Mouse (Mus musculus): Measurements from ENCODE around the gene Wnt7a. TPM values are rescaled to one million over a fixed set of nuclear protein-coding genes. Genes with fewer than 3 reads are reported as not detected.

Gene Wnt7a
- polyA plus RNA-seq, 1 experiment from 2014 or later: not detected

GRCm38 (mm10) chr6:91345091-91345490 is 66.1 kb downstream of the Wnt7a start:
- Histone ChIP-seq H3K4me2 (ENCODE audit: low read length) (no peak overlapping the region), H3K9ac (ENCODE audit: low read length) (no peak overlapping the region), H3K4me3 (ENCODE audit: low read depth, low read length) (no peak overlapping the region), H3K36me3 (ENCODE audit: control insufficient read depth, insufficient read depth, low read length) (no peaks in the 10 kb centered on the region), H3K4me1 (replicated peaks; ENCODE audit: control insufficient read depth, insufficient read depth, low read length) (no peaks in the 10 kb centered on the region), H3K9me3 (ENCODE audit: control insufficient read depth, low read length) (no peaks in the 10 kb centered on the region), H3K27me3 (replicated peaks; ENCODE audit: control insufficient read depth, insufficient read depth, low read length) (no peaks in the 10 kb centered on the region), H3K27ac (ENCODE audit: low read depth) (no peak overlapping the region)
- DNase-seq (ENCODE audit: low spot score) (no peak), ATAC-seq (replicated peaks; ENCODE audit: low FRiP score, low TSS enrichment, low read depth) (no peak)
- WGBS: 78% methylated on average over 5 of the region's 5 CpGs

DNA sequence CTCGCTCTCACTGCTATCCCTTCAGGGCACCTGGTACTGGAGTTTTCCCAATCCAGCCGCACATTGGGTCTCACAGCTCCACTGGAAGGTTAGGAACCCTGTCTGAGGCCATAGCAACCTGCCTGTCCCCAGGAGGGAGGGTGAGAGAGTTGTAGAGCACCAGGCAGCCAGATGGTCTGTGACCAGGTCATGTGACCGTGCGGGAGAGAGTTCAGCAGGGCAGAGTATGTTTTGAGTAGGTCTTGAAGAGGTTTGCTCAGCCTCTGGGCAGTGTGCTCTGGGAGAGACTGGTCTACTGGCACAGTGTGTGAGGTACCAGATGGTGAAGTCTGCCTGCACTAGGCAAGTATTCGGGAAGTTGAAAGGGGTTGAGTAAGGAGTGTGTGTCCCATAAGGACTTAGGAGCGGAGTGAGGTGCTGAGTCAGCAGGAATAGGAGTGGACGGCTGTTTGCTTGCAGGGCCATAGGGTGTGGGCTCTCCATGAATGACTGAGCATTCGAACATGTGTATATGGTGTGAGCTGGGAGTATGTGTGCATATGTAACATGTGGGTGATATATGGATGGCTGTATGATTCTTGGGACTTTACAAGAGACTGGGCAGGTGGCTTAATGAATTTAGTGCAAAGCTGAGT is 71.4 kb downstream of the Wnt7a start:
- DNase-seq (ENCODE audit: low spot score): no peak
- 66% methylated on average over 8 of the region's 8 CpGs for WGBS
- no peaks in the 10 kb centered on the region for H3K4me1 ChIP-seq (replicated peaks; ENCODE audit: control insufficient read depth, insufficient read depth, low read length)
- no peak for ATAC-seq (replicated peaks; ENCODE audit: low FRiP score, low TSS enrichment, low read depth)
- H3K4me3 ChIP-seq (ENCODE audit: low read depth, low read length): no peak overlapping the region
- H3K9me3 ChIP-seq (ENCODE audit: control insufficient read depth, low read length): no peaks in the 10 kb centered on the region
- H3K9ac ChIP-seq (ENCODE audit: low read length): no peak overlapping the region
- H3K4me2 ChIP-seq (ENCODE audit: low read length): no peak overlapping the region
- H3K27ac ChIP-seq (ENCODE audit: low read depth): no peak overlapping the region
- H3K36me3 ChIP-seq (ENCODE audit: control insufficient read depth, insufficient read depth, low read length): no peaks in the 10 kb centered on the region
- H3K27me3 ChIP-seq (replicated peaks; ENCODE audit: control insufficient read depth, insufficient read depth, low read length): no peaks in the 10 kb centered on the region

GRCm38 (mm10) chr6:91335470-91335869 is 75.7 kb downstream of the Wnt7a start:
- 67% methylated on average over 1 of the region's 1 CpGs for WGBS
- no peaks in the 10 kb centered on the region for H3K36me3 ChIP-seq (ENCODE audit: control insufficient read depth, insufficient read depth, low read length)
- no peaks in the 10 kb centered on the region for H3K27me3 ChIP-seq (replicated peaks; ENCODE audit: control insufficient read depth, insufficient read depth, low read length)
- H3K27ac ChIP-seq (ENCODE audit: low read depth): no peak overlapping the region
- no peaks in the 10 kb centered on the region for H3K9me3 ChIP-seq (ENCODE audit: control insufficient read depth, low read length)
- no peak overlapping the region for H3K4me2 ChIP-seq (ENCODE audit: low read length)
- no peak overlapping the region for H3K4me3 ChIP-seq (ENCODE audit: low read depth, low read length)
- DNase-seq (ENCODE audit: low spot score) (no peak), ATAC-seq (replicated peaks; ENCODE audit: low FRiP score, low TSS enrichment, low read depth) (no peak)
- no peak overlapping the region for H3K9ac ChIP-seq (ENCODE audit: low read length)
- H3K4me1 ChIP-seq (replicated peaks; ENCODE audit: control insufficient read depth, insufficient read depth, low read length): no peaks in the 10 kb centered on the region

- H3K4me2 ChIP-seq (ENCODE audit: low read length): no peak overlapping the region
- H3K36me3 ChIP-seq (ENCODE audit: control insufficient read depth, insufficient read depth, low read length): no peaks in the 10 kb centered on the region
- H3K9ac ChIP-seq (ENCODE audit: low read length): no peak overlapping the region
- H3K4me3 ChIP-seq (ENCODE audit: low read depth, low read length): no peak overlapping the region
- no peaks in the 10 kb centered on the region for H3K4me1 ChIP-seq (replicated peaks; ENCODE audit: control insufficient read depth, insufficient read depth, low read length)
- 91% methylated on average over 8 of the region's 8 CpGs for WGBS
- H3K27me3 ChIP-seq (replicated peaks; ENCODE audit: control insufficient read depth, insufficient read depth, low read length): no peaks in the 10 kb centered on the region
- no peak overlapping the region for H3K27ac ChIP-seq (ENCODE audit: low read depth)
- DNase-seq (ENCODE audit: low spot score) (no peak), ATAC-seq (replicated peaks; ENCODE audit: low FRiP score, low TSS enrichment, low read depth) (no peak)
- no peaks in the 10 kb centered on the region for H3K9me3 ChIP-seq (ENCODE audit: control insufficient read depth, low read length)
These were observed 79.3 kb downstream of the Wnt7a start for GRCm38 (mm10) chr6:91331886-91332285.

- H3K4me2 ChIP-seq (ENCODE audit: low read length): no peak overlapping the region
- no peaks in the 10 kb centered on the region for H3K36me3 ChIP-seq (ENCODE audit: control insufficient read depth, insufficient read depth, low read length)
- H3K4me1 ChIP-seq (replicated peaks; ENCODE audit: control insufficient read depth, insufficient read depth, low read length): no peaks in the 10 kb centered on the region
- DNase-seq (ENCODE audit: low spot score) (no peak), ATAC-seq (replicated peaks; ENCODE audit: low FRiP score, low TSS enrichment, low read depth) (no peak)
- no peaks in the 10 kb centered on the region for H3K9me3 ChIP-seq (ENCODE audit: control insufficient read depth, low read length)
- no peaks in the 10 kb centered on the region for H3K27me3 ChIP-seq (replicated peaks; ENCODE audit: control insufficient read depth, insufficient read depth, low read length)
- H3K9ac ChIP-seq (ENCODE audit: low read length): no peak overlapping the region
- no peak overlapping the region for H3K4me3 ChIP-seq (ENCODE audit: low read depth, low read length)
- no peak overlapping the region for H3K27ac ChIP-seq (ENCODE audit: low read depth)
- WGBS: 78% methylated on average over 4 of the region's 4 CpGs
These were observed 85.6 kb downstream of the Wnt7a start for GRCm38 (mm10) chr6:91325556-91325955.

DNA sequence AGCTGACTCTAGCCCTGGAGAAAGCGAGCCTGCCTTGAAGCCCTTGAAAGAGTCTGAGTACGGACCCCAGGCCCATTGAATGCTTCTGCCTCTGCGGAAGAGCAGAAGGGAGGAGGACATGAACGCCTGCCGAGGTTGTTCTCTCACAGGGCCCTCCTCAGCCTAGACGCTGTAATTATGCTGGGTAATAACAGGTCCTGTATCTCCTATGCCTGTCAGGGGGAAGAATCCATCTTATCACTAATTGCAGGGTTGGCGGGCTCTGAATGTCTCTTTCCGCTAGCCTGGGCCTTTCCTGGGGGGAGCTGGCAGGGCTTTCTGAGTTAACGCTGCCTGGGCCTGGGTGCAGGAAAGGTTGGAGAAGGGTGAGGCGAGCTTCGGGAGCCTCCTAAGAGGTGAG is 86.4 kb downstream of the Wnt7a start:
- H3K4me3 ChIP-seq (ENCODE audit: low read depth, low read length): no peak overlapping the region
- H3K9me3 ChIP-seq (ENCODE audit: control insufficient read depth, low read length): no peaks in the 10 kb centered on the region
- H3K9ac ChIP-seq (ENCODE audit: low read length): no peak overlapping the region
- no peak overlapping the region for H3K4me2 ChIP-seq (ENCODE audit: low read length)
- H3K4me1 ChIP-seq (replicated peaks; ENCODE audit: control insufficient read depth, insufficient read depth, low read length): no peaks in the 10 kb centered on the region
- no peak for ATAC-seq (replicated peaks; ENCODE audit: low FRiP score, low TSS enrichment, low read depth)
- H3K36me3 ChIP-seq (ENCODE audit: control insufficient read depth, insufficient read depth, low read length): no peaks in the 10 kb centered on the region
- no peak for DNase-seq (ENCODE audit: low spot score)
- H3K27ac ChIP-seq (ENCODE audit: low read depth): no peak overlapping the region
- WGBS: 44% methylated on average over 11 of the region's 11 CpGs
- no peaks in the 10 kb centered on the region for H3K27me3 ChIP-seq (replicated peaks; ENCODE audit: control insufficient read depth, insufficient read depth, low read length)

DNA sequence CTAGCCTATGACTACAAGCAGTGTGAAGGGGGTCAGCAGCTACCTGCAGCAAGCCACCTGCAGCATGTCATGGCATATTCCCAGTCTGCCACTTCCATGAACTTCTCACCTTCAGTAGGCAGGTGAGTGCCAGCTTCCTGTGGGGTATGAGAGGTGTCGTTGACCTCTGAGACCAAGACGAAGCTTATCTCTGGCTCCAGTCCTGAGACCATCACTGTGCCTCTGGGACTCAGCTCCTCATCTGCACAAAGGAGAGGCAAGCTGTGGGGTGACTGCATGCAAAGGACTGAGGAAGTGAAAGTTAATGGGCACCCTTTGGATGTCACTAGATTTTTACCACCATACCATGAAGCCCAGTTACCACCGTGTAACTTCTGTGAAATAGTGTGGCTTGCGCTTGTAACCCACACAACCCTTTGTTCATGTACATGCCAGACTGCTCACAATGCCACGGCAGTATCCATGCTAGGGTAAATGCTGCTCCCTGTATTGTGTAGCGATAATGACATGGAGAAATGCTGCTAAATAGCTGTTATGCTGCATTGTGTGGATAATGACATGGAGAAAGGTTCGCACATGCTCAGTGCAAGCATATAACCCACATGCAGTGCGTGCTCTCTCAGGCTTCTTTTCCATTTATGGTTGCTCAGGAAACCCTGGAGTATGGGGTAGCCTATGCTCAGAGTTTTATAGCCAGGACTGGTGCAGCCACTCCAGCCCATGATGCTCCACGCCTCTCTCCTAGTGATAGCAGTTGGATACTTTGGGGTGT is 89.0 kb downstream of the Wnt7a start:
- Histone ChIP-seq H3K4me2 (ENCODE audit: low read length) (no peak overlapping the region), H3K36me3 (ENCODE audit: control insufficient read depth, insufficient read depth, low read length) (no peaks in the 10 kb centered on the region), H3K27me3 (replicated peaks; ENCODE audit: control insufficient read depth, insufficient read depth, low read length) (no peaks in the 10 kb centered on the region), H3K27ac (ENCODE audit: low read depth) (no peak overlapping the region), H3K9me3 (ENCODE audit: control insufficient read depth, low read length) (no peaks in the 10 kb centered on the region), H3K4me3 (ENCODE audit: low read depth, low read length) (no peak overlapping the region), H3K9ac (ENCODE audit: low read length) (no peak overlapping the region), H3K4me1 (replicated peaks; ENCODE audit: control insufficient read depth, insufficient read depth, low read length) (no peaks in the 10 kb centered on the region)
- DNase-seq (ENCODE audit: low spot score) (no peak), ATAC-seq (replicated peaks; ENCODE audit: low FRiP score, low TSS enrichment, low read depth) (no peak)
- 86% methylated on average over 9 of the region's 9 CpGs for WGBS

Data from intestine, embryonic 14.5 days (tissue).